Comparison of ENCODE assay signal across 8 mouse cellular contexts in genomic region chr13:51834024-51834423, GRCm38 (mm10). TPM values are rescaled to one million over a fixed set of nuclear protein-coding genes. Genes with fewer than 3 reads are reported as not detected.
A peak's percentile ranks its signal among the peaks of the same experiment; 100 is the strongest.
DNase-seq lines count a peak whose midpoint lies in the region; ATAC-seq and TF ChIP-seq lines count a peak whose summit lies in the region.
"Not testable (repeated sequence)": the region's sequence is repeated elsewhere in the genome, so short reads cannot be mapped to it uniquely, and the experiment has no call there.

No protein-coding gene starts in this region.

- H3K9me3 ChIP-seq in intestine, postnatal 0 days (ENCODE audit: control insufficient read depth); liver, postnatal 0 days (ENCODE audit: low read length); neural tube, embryonic 12.5 days: not testable (repeated sequence)

- H3K27me3 ChIP-seq in intestine, postnatal 0 days (replicated peaks; ENCODE audit: control insufficient read depth, insufficient read depth, low read length); liver, postnatal 0 days (ENCODE audit: insufficient read depth, low read length): not testable (repeated sequence)
- H3K27me3 ChIP-seq in neural tube, embryonic 12.5 days (replicated peaks), result peaks cover 14% of the 10 kb centered on the region

- DNase-seq in A20 (ENCODE audit: low read depth, low spot score) (peak; percentile 46), MN1 (ENCODE audit: low spot score) (peak; percentile 60)
- peak; percentile 66 to 71 for DNase-seq in cerebellum, postnatal 10 days
- not testable (repeated sequence) for DNase-seq in layer of hippocampus, adult 2 months (ENCODE audit: low spot score in 2 of 2)
- DNase-seq in liver, postnatal 0 days, result peak; percentile 54
- DNase-seq in thymus, postnatal 4 days, result peak; percentile 70

- H3K9ac ChIP-seq in intestine, postnatal 0 days (ENCODE audit: low read depth, low read length); liver, postnatal 0 days (replicated peaks); neural tube, embryonic 12.5 days: not testable (repeated sequence)

- H3K27ac ChIP-seq in intestine, postnatal 0 days (ENCODE audit: low read depth, low read length); layer of hippocampus, adult 2 months; liver, postnatal 0 days (ENCODE audit: low read depth); neural tube, embryonic 12.5 days: not testable (repeated sequence)

- H3K4me2 ChIP-seq in intestine, postnatal 0 days (replicated peaks; ENCODE audit: low read depth); liver, postnatal 0 days (ENCODE audit: low read depth, low read length); neural tube, embryonic 12.5 days (replicated peaks): not testable (repeated sequence)

- not testable (repeated sequence) for H3K36me3 ChIP-seq in intestine, postnatal 0 days (ENCODE audit: control insufficient read depth, insufficient read depth); liver, postnatal 0 days (replicated peaks; ENCODE audit: insufficient read depth, low read length); neural tube, embryonic 12.5 days

- not testable (repeated sequence) for H3K4me3 ChIP-seq in intestine, postnatal 0 days (ENCODE audit: low read depth, low read length); layer of hippocampus, adult 2 months; liver, postnatal 0 days (ENCODE audit: low read depth, low read length); neural tube, embryonic 12.5 days

- ATAC-seq in intestine, postnatal 0 days, result peak; percentile 63
- ATAC-seq in liver, postnatal 0 days, result peak; percentile 33
- 0 out of 2 replicates have a peak, but pooled peaks have one; percentile 25 for ATAC-seq in neural tube, embryonic 12.5 days (ENCODE audit: low FRiP score, low read depth)

- 64% methylated on average over 8 of the region's 8 CpGs for WGBS in intestine, postnatal 0 days
- 50% methylated on average over 8 of the region's 8 CpGs for WGBS in liver, postnatal 0 days (ENCODE audit: insufficient replicate concordance)
- whole genome bisulfite sequencing in neural tube, embryonic 12.5 days, result 58% methylated on average over 8 of the region's 8 CpGs

- TF ChIP-seq EP300 in liver, postnatal 0 days (IDR thresholded peaks at IDR 0.05; ENCODE audit: low read depth), result not testable (repeated sequence)

- not testable (repeated sequence) for H3K4me1 ChIP-seq in intestine, postnatal 0 days (replicated peaks; ENCODE audit: control insufficient read depth, insufficient read depth, low read length); neural tube, embryonic 12.5 days
- H3K4me1 ChIP-seq in liver, postnatal 0 days (ENCODE audit: insufficient read depth), result peaks cover 24% of the 10 kb centered on the region

- peak; percentile 51 for TF ChIP-seq CTCF in intestine, postnatal 0 days (IDR thresholded peaks at IDR 0.05; ENCODE audit: low read depth)
- TF ChIP-seq CTCF in layer of hippocampus, adult 2 months (conservative IDR thresholded peaks at IDR 0.05), result peak; percentile 54
- TF ChIP-seq CTCF in liver, postnatal 0 days (IDR thresholded peaks at IDR 0.05; ENCODE audit: low read depth), result peak; percentile 48

RNA-seq across cellular contexts. Expression of gene Gadd45g, which starts 12.5 kb away (rescaled TPM):
- polyA plus RNA-seq in intestine, postnatal 0 days (2015; fragmentation: Nextera tagmentation; extraction: Ambion mirVana), result 28.7 and 32.7 TPM in 2 replicates
- total RNA-seq in layer of hippocampus, adult 2 months (2021), result 10 to 100 TPM; 14.8 to 22.7 TPM
- polyA plus RNA-seq in liver, postnatal 0 days (2015; fragmentation: Nextera tagmentation; extraction: Ambion mirVana), result 16.3 and 20.6 TPM in 2 replicates
- 237 and 261 TPM in 2 replicates for polyA plus RNA-seq in neural tube, embryonic 12.5 days (2016; fragmentation: Nextera tagmentation; extraction: Ambion mirVana)

RNA-seq across cellular contexts. Expression of gene Sema4d, which starts 40.5 kb away (rescaled TPM):
- 3.4 TPM in 2 replicates for polyA plus RNA-seq in intestine, postnatal 0 days (2015; fragmentation: Nextera tagmentation; extraction: Ambion mirVana)
- 10 to 100 TPM; 76.3 to 83.9 TPM for total RNA-seq in layer of hippocampus, adult 2 months (2021)
- polyA plus RNA-seq in liver, postnatal 0 days (2015; fragmentation: Nextera tagmentation; extraction: Ambion mirVana), result 2.9 and 3.9 TPM in 2 replicates
- polyA plus RNA-seq in neural tube, embryonic 12.5 days (2016; fragmentation: Nextera tagmentation; extraction: Ambion mirVana), result 8.5 and 9.9 TPM in 2 replicates
